Mouse (Mus musculus): ENCODE measurements around the gene Zfp426. TPM values are rescaled to one million over a fixed set of nuclear protein-coding genes. Genes with fewer than 3 reads are reported as not detected.

The Zfp426 gene
- polyA plus RNA-seq, 1 experiment = 17.0 TPM

GRCm38 (mm10) chr9:20466761-20467442 is 25.6 kb downstream of the Zfp426 start:
- H3K4me3 ChIP-seq (ENCODE audit: insufficient read depth, low read length) = no peak overlapping the region
- no peaks in the 10 kb centered on the region for H3K4me1 ChIP-seq (ENCODE audit: control insufficient read depth, insufficient read depth, low read length)
- no peak overlapping the region for H3K27ac ChIP-seq (ENCODE audit: insufficient read depth, low read length)
- peak; percentile 69 for TF ChIP-seq CTCF (IDR thresholded peaks at IDR 0.05; ENCODE audit: extremely low read depth, insufficient read depth, low read length)
- TF ChIP-seq POLR2A (IDR thresholded peaks at IDR 0.05; ENCODE audit: extremely low read depth, insufficient read depth, low read length) = no peak

DNA sequence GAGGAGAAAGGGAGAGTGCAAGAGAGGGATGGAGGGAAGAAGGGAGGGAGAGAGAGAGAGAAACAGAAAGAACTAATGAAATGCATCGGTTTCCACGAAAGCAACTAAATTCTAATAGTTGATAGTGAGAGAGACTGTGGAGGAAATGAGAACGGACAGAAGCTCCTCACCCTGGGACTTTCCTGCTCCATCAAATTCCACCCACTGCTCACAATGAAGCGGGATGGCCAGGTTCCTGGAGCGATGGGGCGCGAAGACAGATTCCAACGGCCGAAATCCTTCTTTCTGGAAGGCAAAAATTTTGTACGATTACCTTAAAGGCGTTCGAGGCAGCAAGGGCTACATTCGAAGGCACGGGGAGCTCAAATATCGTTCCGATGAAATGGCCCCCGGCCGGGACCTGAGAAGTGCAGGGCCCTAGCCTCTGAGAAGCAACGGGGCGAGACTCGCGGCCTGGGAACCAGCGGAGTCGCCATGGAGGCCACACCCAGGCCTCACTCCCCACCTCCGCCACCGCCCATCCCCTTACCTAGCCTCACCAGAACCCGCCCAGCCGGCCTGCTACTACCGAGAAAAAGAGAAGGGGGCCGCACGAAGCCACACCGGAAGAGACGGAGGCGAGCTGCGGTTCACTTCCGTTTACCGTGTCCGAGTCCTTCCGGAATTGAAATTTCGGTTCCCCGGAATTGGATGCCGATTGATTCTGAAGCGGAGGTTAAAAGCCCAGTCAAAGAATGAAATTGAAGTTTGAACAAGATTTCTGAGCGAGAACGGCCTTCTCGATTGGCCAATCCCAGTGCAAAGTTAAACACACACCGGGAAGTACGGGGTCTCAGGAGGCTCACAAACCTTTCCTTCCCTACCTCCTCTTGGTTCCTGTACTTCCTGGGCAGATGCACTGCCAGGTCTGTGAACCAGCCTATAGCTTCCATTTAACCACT is 32.9 kb downstream of the Zfp426 start, which contains the start of gene Zfp26:
TSS of gene Zfp26 (minus strand) at position 786 of the 941 bp plus-strand sequence.
- 0 out of 2 replicates have a peak within 1 kb of the TSS, but pooled peaks have one; percentile 30 for H3K27ac ChIP-seq (ENCODE audit: insufficient read depth, low read length)
- TF ChIP-seq CTCF (IDR thresholded peaks at IDR 0.05; ENCODE audit: extremely low read depth, insufficient read depth, low read length) (no peak), POLR2A (IDR thresholded peaks at IDR 0.05; ENCODE audit: extremely low read depth, insufficient read depth, low read length) (no peak)
- H3K4me3 ChIP-seq (ENCODE audit: insufficient read depth, low read length) = peak within 1 kb of the TSS; percentile 64
- peaks cover 1% of the 10 kb centered on the region; the same call in 1 of the 2 replicates for H3K4me1 ChIP-seq (ENCODE audit: control insufficient read depth, insufficient read depth, low read length)

GRCm38 (mm10) chr9:20453647-20454046 is 38.9 kb downstream of the Zfp426 start:
- Histone ChIP-seq H3K4me1 (ENCODE audit: control insufficient read depth, insufficient read depth, low read length) (no peaks in the 10 kb centered on the region), H3K27ac (ENCODE audit: insufficient read depth, low read length) (no peak overlapping the region), H3K4me3 (ENCODE audit: insufficient read depth, low read length) (no peak overlapping the region)
- TF ChIP-seq POLR2A (IDR thresholded peaks at IDR 0.05; ENCODE audit: extremely low read depth, insufficient read depth, low read length) = no peak
- no peak for TF ChIP-seq CTCF (IDR thresholded peaks at IDR 0.05; ENCODE audit: extremely low read depth, insufficient read depth, low read length)

DNA sequence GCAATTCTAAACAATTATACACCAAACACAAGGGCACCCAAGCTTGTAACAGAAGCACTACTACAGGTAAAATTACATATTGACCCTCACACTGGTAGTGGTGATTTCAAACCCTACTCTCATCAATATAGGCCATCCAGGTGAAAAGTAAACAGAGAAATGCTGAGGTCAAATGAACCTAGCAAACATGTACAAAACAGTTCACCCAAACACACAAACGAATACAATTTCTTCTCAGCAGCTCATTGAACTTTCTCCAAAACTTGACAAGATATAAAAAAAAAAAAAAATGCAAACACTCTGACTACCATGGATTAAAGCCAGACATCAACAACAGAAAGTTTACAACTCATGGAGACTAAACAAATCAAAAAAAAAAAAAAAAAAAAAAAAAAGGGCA is 41.1 kb downstream of the Zfp426 start:
- TF ChIP-seq POLR2A (IDR thresholded peaks at IDR 0.05; ENCODE audit: extremely low read depth, insufficient read depth, low read length) (no peak), CTCF (IDR thresholded peaks at IDR 0.05; ENCODE audit: extremely low read depth, insufficient read depth, low read length) (no peak)
- Histone ChIP-seq H3K4me1 (ENCODE audit: control insufficient read depth, insufficient read depth, low read length) (no peaks in the 10 kb centered on the region), H3K27ac (ENCODE audit: insufficient read depth, low read length) (no peak overlapping the region), H3K4me3 (ENCODE audit: insufficient read depth, low read length) (no peak overlapping the region)

- no peak for TF ChIP-seq CTCF (IDR thresholded peaks at IDR 0.05; ENCODE audit: extremely low read depth, insufficient read depth, low read length)
- TF ChIP-seq POLR2A (IDR thresholded peaks at IDR 0.05; ENCODE audit: extremely low read depth, insufficient read depth, low read length) = no peak
- Histone ChIP-seq H3K4me1 (ENCODE audit: control insufficient read depth, insufficient read depth, low read length) (no peaks in the 10 kb centered on the region), H3K27ac (ENCODE audit: insufficient read depth, low read length) (no peak overlapping the region), H3K4me3 (ENCODE audit: insufficient read depth, low read length) (no peak overlapping the region)
Observed at GRCm38 (mm10) chr9:20443183-20443783, 49.3 kb downstream of the Zfp426 start.

DNA sequence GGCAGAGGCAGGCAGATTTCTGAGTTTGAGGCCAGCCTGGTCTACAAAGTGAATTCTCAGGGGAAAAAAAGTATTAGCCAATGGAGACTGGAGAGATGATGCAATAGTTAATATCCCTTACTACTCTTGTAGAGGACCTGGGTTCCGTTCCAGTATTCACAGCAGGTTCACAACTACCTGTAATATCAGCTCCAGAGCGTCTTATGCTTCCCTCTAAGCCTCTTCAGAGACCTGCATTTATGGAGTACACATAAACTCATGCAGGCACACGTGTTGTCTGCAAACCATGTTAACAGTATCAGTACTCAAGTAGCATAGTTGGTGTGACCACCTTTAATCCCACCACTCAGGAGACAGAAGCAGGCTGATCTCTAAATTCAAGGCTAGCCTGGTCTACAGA is 62.5 kb downstream of the Zfp426 start:
- no peak overlapping the region for H3K4me3 ChIP-seq (ENCODE audit: insufficient read depth, low read length)

More for the DNA sequence above, 62.5 kb downstream of the Zfp426 start:
- H3K27ac ChIP-seq (ENCODE audit: insufficient read depth, low read length) = no peak overlapping the region
- TF ChIP-seq CTCF (IDR thresholded peaks at IDR 0.05; ENCODE audit: extremely low read depth, insufficient read depth, low read length) = no peak
- no peak for TF ChIP-seq POLR2A (IDR thresholded peaks at IDR 0.05; ENCODE audit: extremely low read depth, insufficient read depth, low read length)
- H3K4me1 ChIP-seq (ENCODE audit: control insufficient read depth, insufficient read depth, low read length) = no peaks in the 10 kb centered on the region

Other genes with a start within 250 kb of the Zfp426 start
- gene Olfr39, start 210.4 kb downstream of the Zfp426 start, polyA plus RNA-seq (2012; rRNA removed) = not detected in 2 replicates
- gene Olfr873, start 194.2 kb downstream of the Zfp426 start, polyA plus RNA-seq (2012; rRNA removed) = not detected in 2 replicates
- 0.15 and 0.17 TPM in 2 replicates for gene Olfr18, start 156.7 kb downstream of the Zfp426 start, polyA plus RNA-seq (2012; rRNA removed)
- gene Zfp560, start 107.6 kb downstream of the Zfp426 start, polyA plus RNA-seq (2012; rRNA removed) = 20.9 and 23.6 TPM in 2 replicates
- 8.6 and 9.6 TPM in 2 replicates for gene Zfp26, start 32.6 kb downstream of the Zfp426 start, polyA plus RNA-seq (2012; rRNA removed)
- 19.1 and 19.5 TPM in 2 replicates for gene Zfp266, start 28.7 kb upstream of the Zfp426 start, polyA plus RNA-seq (2012; rRNA removed)
- 11.9 TPM in 2 replicates for gene Zfp846, start 88.5 kb upstream of the Zfp426 start, polyA plus RNA-seq (2012; rRNA removed)
- gene Ubl5, start 150.1 kb upstream of the Zfp426 start, polyA plus RNA-seq (2012; rRNA removed) = 569 and 577 TPM in 2 replicates
- 26.9 and 30.3 TPM in 2 replicates for gene Fbxl12, start 152.0 kb upstream of the Zfp426 start, polyA plus RNA-seq (2012; rRNA removed)
- gene Pin1, start 159.3 kb upstream of the Zfp426 start, polyA plus RNA-seq (2012; rRNA removed) = 47.1 and 47.4 TPM in 2 replicates

Measured in cortical plate, adult 2 months (tissue).